Mouse (Mus musculus): ENCODE measurements around the gene Tgif1. TPM values are rescaled to one million over a fixed set of nuclear protein-coding genes. Genes with fewer than 3 reads are reported as not detected.

Gene Tgif1
- polyA plus RNA-seq, 1 experiment = 20.7 TPM

DNA sequence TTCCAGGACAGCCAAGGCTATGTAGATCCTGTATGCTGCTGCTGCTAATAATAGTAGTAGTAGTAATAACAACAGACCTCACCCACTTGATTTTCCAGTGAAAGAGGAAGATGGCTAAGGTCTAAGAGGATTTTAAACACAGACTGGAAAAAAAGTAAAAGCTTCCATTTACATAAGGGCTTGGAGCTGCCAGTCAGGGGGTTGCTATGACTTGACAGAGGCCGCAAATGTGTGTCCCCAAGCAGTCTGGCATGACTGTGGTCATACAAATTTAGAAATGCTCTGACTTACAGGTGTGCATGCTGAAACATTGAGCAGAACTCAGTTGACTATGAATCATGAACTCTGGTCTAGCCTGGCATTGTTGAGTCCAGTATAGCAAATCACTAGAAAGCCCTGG lies 45.5 kb downstream of the Tgif1 start:
- H3K4me3 ChIP-seq (ENCODE audit: insufficient read depth, low read depth, low read length) = no peak overlapping the region

GRCm38 (mm10) chr17:70806600-70806999 lies 46.7 kb downstream of the Tgif1 start:
- H3K4me3 ChIP-seq (ENCODE audit: insufficient read depth, low read depth, low read length) = no peak overlapping the region
- H3K27me3 ChIP-seq (replicated peaks; ENCODE audit: control insufficient read depth, insufficient read depth, low read length) = no peaks in the 10 kb centered on the region
- DNase-seq = no peak
- TF ChIP-seq POLR2A (IDR thresholded peaks at IDR 0.05; ENCODE audit: low read depth, low read length) (no peak), CTCF (conservative IDR thresholded peaks at IDR 0.05; ENCODE audit: insufficient read depth, insufficient read length, low read depth, low read length) (no peak)
- no peak overlapping the region for H3K27ac ChIP-seq (ENCODE audit: insufficient read depth, low read depth, low read length)
- no peaks in the 10 kb centered on the region for H3K36me3 ChIP-seq (ENCODE audit: control insufficient read depth, insufficient read depth, low read length)
- 90% methylated on average over 2 of the region's 2 CpGs for WGBS
- H3K4me1 ChIP-seq (ENCODE audit: control insufficient read depth, insufficient read depth, low read length) = no peaks in the 10 kb centered on the region; the same call in 1 of the 2 replicates

More for the DNA sequence above, 45.5 kb downstream of the Tgif1 start:
- no peak overlapping the region for H3K27ac ChIP-seq (ENCODE audit: insufficient read depth, low read depth, low read length)
- no peaks in the 10 kb centered on the region for H3K36me3 ChIP-seq (ENCODE audit: control insufficient read depth, insufficient read depth, low read length)
- H3K4me1 ChIP-seq (ENCODE audit: control insufficient read depth, insufficient read depth, low read length) = no peaks in the 10 kb centered on the region; the same call in 1 of the 2 replicates
- 96% methylated on average over 1 of the region's 1 CpGs for WGBS
- no peaks in the 10 kb centered on the region for H3K27me3 ChIP-seq (replicated peaks; ENCODE audit: control insufficient read depth, insufficient read depth, low read length)
- TF ChIP-seq CTCF (conservative IDR thresholded peaks at IDR 0.05; ENCODE audit: insufficient read depth, insufficient read length, low read depth, low read length) (no peak), POLR2A (IDR thresholded peaks at IDR 0.05; ENCODE audit: low read depth, low read length) (no peak)
- DNase-seq = no peak

GRCm38 (mm10) chr17:70805866-70806265 lies 47.5 kb downstream of the Tgif1 start:
- Histone ChIP-seq H3K4me1 (ENCODE audit: control insufficient read depth, insufficient read depth, low read length) (no peaks in the 10 kb centered on the region; the same call in 1 of the 2 replicates), H3K27me3 (replicated peaks; ENCODE audit: control insufficient read depth, insufficient read depth, low read length) (no peaks in the 10 kb centered on the region), H3K4me3 (ENCODE audit: insufficient read depth, low read depth, low read length) (no peak overlapping the region), H3K36me3 (ENCODE audit: control insufficient read depth, insufficient read depth, low read length) (no peaks in the 10 kb centered on the region), H3K27ac (ENCODE audit: insufficient read depth, low read depth, low read length) (no peak overlapping the region)
- 93% methylated on average over 9 of the region's 9 CpGs for WGBS
- no peak for DNase-seq
- no peak for TF ChIP-seq POLR2A (IDR thresholded peaks at IDR 0.05; ENCODE audit: low read depth, low read length)
- no peak for TF ChIP-seq CTCF (conservative IDR thresholded peaks at IDR 0.05; ENCODE audit: insufficient read depth, insufficient read length, low read depth, low read length)

DNA sequence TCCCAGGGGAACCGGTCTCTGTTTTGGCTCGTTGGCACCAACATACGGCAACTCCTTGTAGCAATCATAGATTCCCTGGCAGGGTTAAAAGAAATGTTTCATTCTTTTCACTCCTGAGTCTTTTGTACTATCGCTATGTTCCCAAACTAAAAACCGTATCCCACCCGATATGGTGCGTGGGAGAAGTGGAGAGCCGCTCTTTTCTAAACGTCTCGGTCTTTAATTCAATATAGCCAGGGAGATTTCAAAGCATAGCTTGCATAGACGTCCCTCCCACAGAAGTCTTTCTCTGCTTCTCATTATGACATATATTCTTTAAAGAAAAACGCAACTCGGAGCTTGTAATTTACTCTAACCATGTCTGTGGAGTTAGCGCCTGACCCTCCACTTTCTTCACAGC lies 51.3 kb downstream of the Tgif1 start:
- no peak overlapping the region for H3K27ac ChIP-seq (ENCODE audit: insufficient read depth, low read depth, low read length)
- DNase-seq = no peak
- H3K4me1 ChIP-seq (ENCODE audit: control insufficient read depth, insufficient read depth, low read length) = peaks cover 3% of the 10 kb centered on the region; the same call in 1 of the 2 replicates
- WGBS = 84% methylated on average over 14 of the region's 14 CpGs
- no peaks in the 10 kb centered on the region for H3K36me3 ChIP-seq (ENCODE audit: control insufficient read depth, insufficient read depth, low read length)
- H3K4me3 ChIP-seq (ENCODE audit: insufficient read depth, low read depth, low read length) = no peak overlapping the region
- TF ChIP-seq POLR2A (IDR thresholded peaks at IDR 0.05; ENCODE audit: low read depth, low read length) (no peak), CTCF (conservative IDR thresholded peaks at IDR 0.05; ENCODE audit: insufficient read depth, insufficient read length, low read depth, low read length) (no peak)
- H3K27me3 ChIP-seq (replicated peaks; ENCODE audit: control insufficient read depth, insufficient read depth, low read length) = no peaks in the 10 kb centered on the region

DNA sequence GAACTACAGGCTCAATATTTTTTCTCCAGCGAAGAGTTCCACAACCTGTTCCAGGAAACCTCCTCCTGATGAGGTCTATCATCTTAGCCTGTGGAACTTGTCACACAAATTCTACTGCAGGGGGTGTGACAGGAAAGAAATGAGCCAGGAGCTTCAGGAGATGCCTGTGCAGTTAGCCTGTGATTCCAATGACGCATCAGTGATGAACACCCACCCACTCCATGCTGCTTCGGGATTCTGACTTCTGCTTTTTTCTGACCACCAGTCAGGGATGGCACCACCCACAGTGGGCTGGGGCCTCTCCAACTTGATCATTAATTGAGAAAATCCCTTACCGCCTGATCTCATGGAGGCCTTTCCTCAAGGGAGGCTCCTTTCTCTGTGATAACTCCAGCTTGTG lies 54.1 kb downstream of the Tgif1 start:
- no peaks in the 10 kb centered on the region for H3K27me3 ChIP-seq (replicated peaks; ENCODE audit: control insufficient read depth, insufficient read depth, low read length)
- H3K4me1 ChIP-seq (ENCODE audit: control insufficient read depth, insufficient read depth, low read length) = peaks cover 3% of the 10 kb centered on the region; the same call in 1 of the 2 replicates
- WGBS = 66% methylated on average over 4 of the region's 4 CpGs
- no peak overlapping the region for H3K27ac ChIP-seq (ENCODE audit: insufficient read depth, low read depth, low read length)
- H3K4me3 ChIP-seq (ENCODE audit: insufficient read depth, low read depth, low read length) = no peak overlapping the region
- no peak for DNase-seq
- H3K36me3 ChIP-seq (ENCODE audit: control insufficient read depth, insufficient read depth, low read length) = no peaks in the 10 kb centered on the region
- TF ChIP-seq CTCF (conservative IDR thresholded peaks at IDR 0.05; ENCODE audit: insufficient read depth, insufficient read length, low read depth, low read length) (no peak), POLR2A (IDR thresholded peaks at IDR 0.05; ENCODE audit: low read depth, low read length) (no peak)

DNA sequence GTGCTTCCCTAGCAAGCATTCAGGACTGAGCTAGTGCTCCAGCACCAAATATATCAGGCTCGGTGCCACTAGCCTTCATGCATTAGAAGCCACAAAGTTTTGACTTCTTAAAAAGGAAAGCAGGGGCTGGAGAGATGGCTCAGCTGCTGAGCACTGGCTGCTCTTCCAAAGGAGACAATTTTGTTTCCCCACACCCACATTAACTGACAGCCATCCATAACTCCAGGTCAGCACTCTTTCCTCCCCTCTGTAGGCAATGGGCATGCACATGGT lies 55.6 kb downstream of the Tgif1 start:
- H3K27ac ChIP-seq (ENCODE audit: insufficient read depth, low read depth, low read length) = no peak overlapping the region
- no peaks in the 10 kb centered on the region for H3K36me3 ChIP-seq (ENCODE audit: control insufficient read depth, insufficient read depth, low read length)
- H3K4me3 ChIP-seq (ENCODE audit: insufficient read depth, low read depth, low read length) = no peak overlapping the region
- no peak for DNase-seq
- TF ChIP-seq CTCF (conservative IDR thresholded peaks at IDR 0.05; ENCODE audit: insufficient read depth, insufficient read length, low read depth, low read length) = no peak
- no peak for TF ChIP-seq POLR2A (IDR thresholded peaks at IDR 0.05; ENCODE audit: low read depth, low read length)
- no peaks in the 10 kb centered on the region for H3K27me3 ChIP-seq (replicated peaks; ENCODE audit: control insufficient read depth, insufficient read depth, low read length)
- WGBS = 68% methylated on average over 1 of the region's 1 CpGs
- peaks cover 3% of the 10 kb centered on the region; the same call in 1 of the 2 replicates for H3K4me1 ChIP-seq (ENCODE audit: control insufficient read depth, insufficient read depth, low read length)

DNA sequence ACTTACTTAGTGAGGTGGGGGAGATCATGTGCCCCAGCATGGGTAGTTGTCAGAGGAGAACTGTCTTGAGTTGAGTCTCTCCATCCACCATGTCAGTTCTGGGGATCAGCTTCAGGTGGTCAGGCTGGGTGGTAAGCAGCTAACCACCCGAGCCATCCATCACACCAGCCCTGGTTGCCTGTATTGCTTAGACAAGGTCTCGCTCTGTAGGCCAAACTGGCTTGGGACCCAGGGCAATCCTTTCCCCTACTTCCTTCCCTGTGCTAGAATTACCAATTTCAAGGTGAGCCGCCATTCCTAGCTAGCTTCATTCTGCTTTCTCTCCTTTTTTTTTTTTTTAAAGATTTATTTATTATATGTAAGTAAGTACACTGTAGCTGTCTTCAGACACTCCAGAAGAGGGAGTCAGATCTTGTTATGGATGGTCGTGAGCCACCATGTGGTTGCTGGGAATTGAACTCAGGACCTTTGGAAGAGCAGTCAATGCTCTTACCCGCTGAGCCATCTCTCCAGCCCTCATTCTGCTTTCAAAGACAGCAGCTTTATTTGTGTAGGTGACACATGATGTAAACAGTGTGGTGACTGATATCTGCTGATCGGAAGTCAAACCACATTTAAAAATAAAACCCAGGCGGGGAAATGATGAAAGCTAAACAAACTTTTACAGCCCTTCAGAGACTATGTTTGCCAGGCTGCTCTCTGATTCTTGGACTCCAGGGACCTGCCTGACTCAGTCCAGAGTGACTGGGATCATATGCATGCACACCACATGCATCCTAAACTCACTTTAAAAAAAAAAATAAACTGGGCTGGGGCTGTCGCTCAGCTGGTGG lies 56.2 kb downstream of the Tgif1 start:
- no peak overlapping the region for H3K4me3 ChIP-seq (ENCODE audit: insufficient read depth, low read depth, low read length)
- H3K36me3 ChIP-seq (ENCODE audit: control insufficient read depth, insufficient read depth, low read length) = no peaks in the 10 kb centered on the region
- no peak overlapping the region for H3K27ac ChIP-seq (ENCODE audit: insufficient read depth, low read depth, low read length)
- WGBS = 85% methylated on average over 8 of the region's 8 CpGs
- DNase-seq = no peak
- peaks cover 3% of the 10 kb centered on the region; the same call in 1 of the 2 replicates for H3K4me1 ChIP-seq (ENCODE audit: control insufficient read depth, insufficient read depth, low read length)
- H3K27me3 ChIP-seq (replicated peaks; ENCODE audit: control insufficient read depth, insufficient read depth, low read length) = no peaks in the 10 kb centered on the region
- no peak for TF ChIP-seq CTCF (conservative IDR thresholded peaks at IDR 0.05; ENCODE audit: insufficient read depth, insufficient read length, low read depth, low read length)
- no peak for TF ChIP-seq POLR2A (IDR thresholded peaks at IDR 0.05; ENCODE audit: low read depth, low read length)

Measured in kidney, adult 2 months (tissue).